Mouse (Mus musculus) forebrain, postnatal 0 days (tissue): ENCODE results near the gene Nectin2. TPM values are rescaled to one million over a fixed set of nuclear protein-coding genes. Genes with fewer than 3 reads are reported as not detected.

Experiments used
- ATAC-seq: fragments of 200-750 bp; cut with Nextera tagmentation; 2 replicates; pipeline ENCODE4 v1.8.0; 2017; ENCODE audit warnings: mild to moderate bottlenecking, moderate library complexity
- DNase-seq: peaks from one replicate; pipeline ENCODE4 v3.0.0-alpha.2; 2015
- H3K27ac ChIP-seq: fragments of 300-500 bp; sonication (generic); 2 replicates; pipeline ENCODE4 v1.5.1; 2014; ENCODE audit warnings: low read depth, mild to moderate bottlenecking, antibody characterized with exemption, low read length, moderate library complexity, mixed read lengths
- H3K27me3 ChIP-seq: fragments of 300-500 bp; sonication (generic); 2 replicates; pipeline ENCODE4 v1.6.1; 2014; ENCODE audit warnings: mild to moderate bottlenecking, low read length, mixed read lengths; ENCODE audit not compliant: insufficient read depth
- H3K36me3 ChIP-seq: fragments of 300-500 bp; sonication (generic); 2 replicates; pipeline ENCODE4 v1.6.1; 2014; ENCODE audit warnings: mild to moderate bottlenecking, moderate library complexity; ENCODE audit not compliant: insufficient read depth
- H3K4me1 ChIP-seq: fragments of 300-500 bp; sonication (generic); 2 replicates; pipeline ENCODE4 v1.6.1; 2014; ENCODE audit warnings: antibody characterized with exemption; ENCODE audit not compliant: insufficient read depth
- H3K4me2 ChIP-seq: fragments of 300-500 bp; sonication (generic); 2 replicates; pipeline ENCODE4 v1.6.1; 2014; ENCODE audit warnings: low read depth, mild to moderate bottlenecking, moderate library complexity
- H3K4me3 ChIP-seq: fragments of 300-500 bp; sonication (generic); 2 replicates; pipeline ENCODE4 v1.5.1; 2014; ENCODE audit warnings: low read depth, low read length, mixed read lengths
- H3K9ac ChIP-seq: fragments of 300-500 bp; sonication (generic); 2 replicates; pipeline ENCODE4 v1.6.1; 2014; ENCODE audit warnings: mild to moderate bottlenecking
- H3K9me3 ChIP-seq: fragments of 300-500 bp; sonication (generic); 2 replicates; pipeline ENCODE4 v1.6.1; 2016; ENCODE audit warnings: low read length
- CTCF ChIP-seq: sonication (generic); IDR thresholded peaks from 2 replicates; pipeline ENCODE4 v1.5.1; 2016; ENCODE audit warnings: antibody characterized with exemption, control low read depth, low read depth
- WGBS: fragments of 180-500 bp; shearing (Covaris S2); extraction: QIAGEN DNeasy Blood & Tissue Kit; methylation state at CpG from one replicate; pipeline ENCODE4 v1.1.7; 2014; 5-methylcytosine and 5-hydroxymethylcytosine counted together
- polyA plus RNA-seq: library from polyadenylated mRNA; unstranded; fragments of >200 nt; fragmentation: Nextera tagmentation; extraction: Ambion mirVana; gene quantifications from 2 replicates; pipeline ENCODE4 v1.2.1, GENCODE M21; 2015
- total RNA-seq: library from RNA; depleted of rRNA; stranded (reverse); fragments of >200 nt; gene quantifications from 2 replicates; pipeline ENCODE4 v1.2.3, GENCODE M21; 2014

Gene Nectin2
- total and polyA plus RNA-seq, 2 experiments from 2014 or later, result 44.7 to 48.7 TPM

- WGBS, result 46% methylated on average over 4 of the region's 4 CpGs
- ATAC-seq, result no peak
Observed at GRCm38 (mm10) chr7:19769001-19769400, 18.7 kb upstream of the Nectin2 start.

GRCm38 (mm10) chr7:19768251-19768650, 18.0 kb upstream of the Nectin2 start:
- ATAC-seq (no peak), DNase-seq (no peak)
- Histone ChIP-seq H3K9ac (no peak overlapping the region), H3K4me1 (peaks cover 6% of the 10 kb centered on the region; the same call in 1 of the 2 replicates), H3K4me2 (no peak overlapping the region), H3K27me3 (peaks cover 27% of the 10 kb centered on the region), H3K9me3 (no peaks in the 10 kb centered on the region), H3K4me3 (no peak overlapping the region), H3K36me3 (no peaks in the 10 kb centered on the region), H3K27ac (no peak overlapping the region)
- WGBS, result 67% methylated on average over 14 of the region's 14 CpGs
- TF ChIP-seq CTCF, result no peak

More at GRCm38 (mm10) chr7:19769001-19769400, 18.7 kb upstream of the Nectin2 start:
- Histone ChIP-seq H3K27ac (no peak overlapping the region), H3K9ac (no peak overlapping the region), H3K27me3 (peaks cover 27% of the 10 kb centered on the region), H3K4me1 (peaks cover 6% of the 10 kb centered on the region; the same call in 1 of the 2 replicates), H3K36me3 (no peaks in the 10 kb centered on the region), H3K4me3 (no peak overlapping the region), H3K9me3 (no peaks in the 10 kb centered on the region), H3K4me2 (no peak overlapping the region)
- DNase-seq, result no peak
- TF ChIP-seq CTCF, result no peak

- TF ChIP-seq CTCF, result no peak
- DNase-seq, result no peak
- Histone ChIP-seq H3K27ac (no peak overlapping the region), H3K4me2 (no peak overlapping the region), H3K4me1 (no peaks in the 10 kb centered on the region), H3K4me3 (no peak overlapping the region), H3K9me3 (no peaks in the 10 kb centered on the region), H3K9ac (no peak overlapping the region), H3K27me3 (peaks cover 8% of the 10 kb centered on the region), H3K36me3 (no peaks in the 10 kb centered on the region)
- 97% methylated on average over 8 of the region's 9 CpGs for WGBS
- no peak for ATAC-seq
Observed at GRCm38 (mm10) chr7:19764581-19764980, 14.3 kb upstream of the Nectin2 start.

GRCm38 (mm10) chr7:19763829-19764477, 13.7 kb upstream of the Nectin2 start:
- H3K9me3 ChIP-seq, result no peaks in the 10 kb centered on the region
- H3K36me3 ChIP-seq, result no peaks in the 10 kb centered on the region; the same call in 1 of the 2 replicates
- no peak overlapping the region for H3K9ac ChIP-seq
- ATAC-seq (no peak), DNase-seq (no peak)
- H3K4me1 ChIP-seq, result no peaks in the 10 kb centered on the region
- no peak overlapping the region for H3K27ac ChIP-seq
- no peak for TF ChIP-seq CTCF
- H3K4me3 ChIP-seq, result no peak overlapping the region
- 87% methylated on average over 13 of the region's 13 CpGs for WGBS
- no peak overlapping the region for H3K4me2 ChIP-seq
- 0 out of 2 replicates have a peak, but pooled peaks cover 2% of the 10 kb centered on the region for H3K27me3 ChIP-seq

GRCm38 (mm10) chr7:19762283-19762682, 12.0 kb upstream of the Nectin2 start:
- TF ChIP-seq CTCF, result no peak
- H3K4me1 ChIP-seq, result no peaks in the 10 kb centered on the region
- H3K9me3 ChIP-seq, result no peaks in the 10 kb centered on the region
- DNase-seq (no peak), ATAC-seq (no peak)
- no peak overlapping the region for H3K4me2 ChIP-seq
- no peaks in the 10 kb centered on the region; the same call in 1 of the 2 replicates for H3K36me3 ChIP-seq
- no peak overlapping the region for H3K4me3 ChIP-seq
- 94% methylated on average over 11 of the region's 11 CpGs for WGBS
- no peaks in the 10 kb centered on the region for H3K27me3 ChIP-seq
- H3K27ac ChIP-seq, result no peak overlapping the region
- no peak overlapping the region for H3K9ac ChIP-seq

- no peaks in the 10 kb centered on the region for H3K9me3 ChIP-seq
- TF ChIP-seq CTCF, result no peak
- WGBS, result 89% methylated on average over 13 of the region's 13 CpGs
- no peak for ATAC-seq
- H3K27me3 ChIP-seq, result no peaks in the 10 kb centered on the region
- no peak for DNase-seq
- no peak overlapping the region for H3K27ac ChIP-seq
- no peaks in the 10 kb centered on the region; the same call in 1 of the 2 replicates for H3K36me3 ChIP-seq
- H3K4me1 ChIP-seq, result no peaks in the 10 kb centered on the region
- no peak overlapping the region for H3K4me2 ChIP-seq
- no peak overlapping the region for H3K9ac ChIP-seq
- H3K4me3 ChIP-seq, result no peak overlapping the region
Observed at GRCm38 (mm10) chr7:19760021-19760420, 9.7 kb upstream of the Nectin2 start.

GRCm38 (mm10) chr7:19758623-19759022, 8.3 kb upstream of the Nectin2 start:
- Histone ChIP-seq H3K4me3 (no peak overlapping the region), H3K27ac (no peak overlapping the region), H3K9me3 (no peaks in the 10 kb centered on the region), H3K27me3 (no peaks in the 10 kb centered on the region), H3K4me2 (no peak overlapping the region), H3K36me3 (no peaks in the 10 kb centered on the region; the same call in 1 of the 2 replicates), H3K4me1 (no peaks in the 10 kb centered on the region), H3K9ac (no peak overlapping the region)
- WGBS, result 90% methylated on average over 13 of the region's 13 CpGs
- no peak for DNase-seq
- TF ChIP-seq CTCF, result no peak
- ATAC-seq, result no peak
